28 mouse cellular contexts compared by ENCODE assay signal in the genomic region with DNA sequence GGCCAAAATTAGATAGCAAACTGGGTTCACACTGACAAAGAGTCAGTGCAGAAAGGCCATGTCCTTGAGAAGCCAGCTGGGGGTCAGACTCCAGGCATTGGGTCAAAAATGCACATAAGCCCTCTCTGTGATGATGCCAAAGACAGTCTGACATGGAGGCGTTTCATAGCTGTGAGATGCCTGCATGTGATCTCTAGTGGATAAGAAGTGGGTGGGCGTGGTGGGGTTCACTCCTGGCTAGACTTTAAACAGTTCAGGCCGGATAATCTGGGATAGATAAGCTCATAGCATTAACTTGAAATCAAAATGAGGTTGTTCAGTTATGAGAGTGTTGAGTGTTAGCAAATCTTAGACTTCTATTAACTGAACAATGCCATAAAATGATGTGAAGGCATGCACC.
"Had no signal": no experiment of that assay in that cellular context is flagged by ENCODE, and none has a peak within 500 bp of the region (broad histone marks: within the 10 kb centered on the region; RNA-seq: fewer than 3 reads in every experiment).

No protein-coding gene starts in this region.

- H3K4me3 ChIP-seq: embryonic facial prominence, embryonic 10.5 days; embryonic facial prominence, embryonic 12.5 days; embryonic facial prominence, embryonic 13.5 days; embryonic facial prominence, embryonic 15.5 days; erythroblast, embryonic 14.5 days; forebrain, embryonic 10.5 days; forebrain, embryonic 12.5 days; forebrain, embryonic 13.5 days; forebrain, embryonic 15.5 days; gastrocnemius, adult 2 months; heart, adult 2 months had no signal

- DNase-seq: cerebellum, adult 2 months; cerebellum, adult 8-10 months; cerebellum, adult 9-10 months; cerebellum, adult 9-11 months; cerebellum, postnatal 10 days; cerebellum, postnatal 14 days; cerebellum, postnatal 25 days; cerebellum, postnatal 36 days; embryo, embryonic 11 days; forebrain, postnatal 0 days; gastrocnemius, adult 2 months; gastrocnemius, postnatal 10 days; gastrocnemius, postnatal 14 days; gastrocnemius, postnatal 25 days; gastrocnemius, postnatal 36 days; heart, adult 18-20 months; heart, adult 2 months had no signal

- H3K36me3 ChIP-seq: embryonic facial prominence, embryonic 10.5 days; embryonic facial prominence, embryonic 12.5 days; embryonic facial prominence, embryonic 13.5 days; embryonic facial prominence, embryonic 15.5 days; forebrain, embryonic 10.5 days; forebrain, embryonic 12.5 days; forebrain, embryonic 15.5 days had no signal

- H3K4me2 ChIP-seq: embryonic facial prominence, embryonic 12.5 days; embryonic facial prominence, embryonic 13.5 days; embryonic facial prominence, embryonic 15.5 days; forebrain, embryonic 12.5 days; forebrain, embryonic 13.5 days; forebrain, embryonic 15.5 days had no signal

- ATAC-seq: forebrain, embryonic 13.5 days; forebrain, embryonic 14.5 days; forebrain, embryonic 15.5 days; forebrain, embryonic 16.5 days; forebrain, postnatal 0 days had no signal

- H3K4me1 ChIP-seq: embryonic facial prominence, embryonic 10.5 days; embryonic facial prominence, embryonic 12.5 days; embryonic facial prominence, embryonic 13.5 days; embryonic facial prominence, embryonic 15.5 days; forebrain, embryonic 15.5 days had no signal

- H3K27ac ChIP-seq: embryonic facial prominence, embryonic 10.5 days; embryonic facial prominence, embryonic 12.5 days; embryonic facial prominence, embryonic 13.5 days; embryonic facial prominence, embryonic 15.5 days; forebrain, embryonic 10.5 days; forebrain, embryonic 12.5 days; forebrain, embryonic 13.5 days; forebrain, embryonic 15.5 days; gastrocnemius, adult 2 months; heart, adult 2 months had no signal

- H3K27me3 ChIP-seq: embryonic facial prominence, embryonic 12.5 days; embryonic facial prominence, embryonic 13.5 days; embryonic facial prominence, embryonic 15.5 days had no signal

- H3K9me3 ChIP-seq: embryonic facial prominence, embryonic 10.5 days; embryonic facial prominence, embryonic 12.5 days; embryonic facial prominence, embryonic 13.5 days; embryonic facial prominence, embryonic 15.5 days; forebrain, embryonic 10.5 days; forebrain, embryonic 12.5 days; forebrain, embryonic 13.5 days; forebrain, embryonic 15.5 days had no signal

- H3K9ac ChIP-seq: embryonic facial prominence, embryonic 12.5 days; embryonic facial prominence, embryonic 13.5 days; embryonic facial prominence, embryonic 15.5 days; forebrain, embryonic 12.5 days; forebrain, embryonic 13.5 days; forebrain, embryonic 15.5 days; forebrain, postnatal 0 days had no signal
